Mouse (Mus musculus) heart, adult 10 weeks (tissue): Measurements from ENCODE around the gene Nxf3. TPM values are rescaled to one million over a fixed set of nuclear protein-coding genes. Genes with fewer than 3 reads are reported as not detected.

ENCODE experiments used
- polyA plus RNA-seq: library from polyadenylated mRNA; stranded (reverse); fragments of 350-450 nt; fragmentation: Illumina TruSeq; extraction: RNeasy Lipid Tissue Mini Kit (QIAGEN cat#74804); gene quantifications from one replicate; pipeline ENCODE4 v1.2.3, GENCODE M21; 2014; ENCODE audit warnings: low read depth, low replicate concordance

Nxf3 gene
- polyA plus RNA-seq: 0.13 TPM

DNA sequence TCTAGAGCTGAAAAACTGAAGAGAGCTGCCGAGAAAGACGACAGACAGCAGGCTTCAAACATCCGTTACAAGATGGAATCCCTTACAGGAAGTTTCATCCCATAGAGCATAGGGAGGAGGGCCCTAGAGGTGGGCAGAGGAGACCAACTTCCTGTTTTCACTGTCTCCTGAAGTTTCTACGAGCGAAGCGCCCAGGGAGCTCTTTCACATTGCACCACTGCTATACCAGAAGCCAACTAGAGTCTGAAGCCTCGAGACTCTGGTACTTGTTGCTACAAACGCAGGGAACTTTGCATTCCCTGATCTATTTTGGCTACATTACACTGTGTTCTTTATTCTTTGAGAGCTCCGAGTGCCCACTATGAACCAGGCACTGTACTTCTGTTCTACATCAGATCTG lies at the start of gene Nxf3:
Gene Nxf3, minus strand, starts transcription at position 101 of the 400 bp plus-strand sequence.

DNA sequence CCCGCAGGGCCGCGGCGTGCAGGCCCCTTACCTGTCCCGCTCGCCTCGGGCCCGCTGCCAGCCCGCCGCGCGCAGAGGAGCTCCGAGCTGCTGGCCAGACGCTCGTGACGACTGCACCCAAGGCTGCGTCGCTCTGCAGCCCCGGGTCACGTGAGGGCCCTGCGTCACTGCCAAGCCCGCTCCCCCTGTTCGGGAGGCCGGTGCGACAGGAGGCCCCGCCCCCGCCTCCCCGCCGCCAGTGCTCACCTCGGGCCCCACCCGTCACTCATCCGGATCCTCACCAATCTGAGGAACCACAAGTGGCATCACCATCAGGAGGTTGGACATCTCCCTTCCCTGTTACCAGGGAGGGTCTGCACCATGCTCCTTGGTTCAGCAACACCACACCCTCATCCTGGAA lies 17.0 kb downstream of the Nxf3 start, which contains the start of gene Bex2:
Gene Bex2, minus strand, starts transcription at position 217 of the 400 bp plus-strand sequence.

DNA sequence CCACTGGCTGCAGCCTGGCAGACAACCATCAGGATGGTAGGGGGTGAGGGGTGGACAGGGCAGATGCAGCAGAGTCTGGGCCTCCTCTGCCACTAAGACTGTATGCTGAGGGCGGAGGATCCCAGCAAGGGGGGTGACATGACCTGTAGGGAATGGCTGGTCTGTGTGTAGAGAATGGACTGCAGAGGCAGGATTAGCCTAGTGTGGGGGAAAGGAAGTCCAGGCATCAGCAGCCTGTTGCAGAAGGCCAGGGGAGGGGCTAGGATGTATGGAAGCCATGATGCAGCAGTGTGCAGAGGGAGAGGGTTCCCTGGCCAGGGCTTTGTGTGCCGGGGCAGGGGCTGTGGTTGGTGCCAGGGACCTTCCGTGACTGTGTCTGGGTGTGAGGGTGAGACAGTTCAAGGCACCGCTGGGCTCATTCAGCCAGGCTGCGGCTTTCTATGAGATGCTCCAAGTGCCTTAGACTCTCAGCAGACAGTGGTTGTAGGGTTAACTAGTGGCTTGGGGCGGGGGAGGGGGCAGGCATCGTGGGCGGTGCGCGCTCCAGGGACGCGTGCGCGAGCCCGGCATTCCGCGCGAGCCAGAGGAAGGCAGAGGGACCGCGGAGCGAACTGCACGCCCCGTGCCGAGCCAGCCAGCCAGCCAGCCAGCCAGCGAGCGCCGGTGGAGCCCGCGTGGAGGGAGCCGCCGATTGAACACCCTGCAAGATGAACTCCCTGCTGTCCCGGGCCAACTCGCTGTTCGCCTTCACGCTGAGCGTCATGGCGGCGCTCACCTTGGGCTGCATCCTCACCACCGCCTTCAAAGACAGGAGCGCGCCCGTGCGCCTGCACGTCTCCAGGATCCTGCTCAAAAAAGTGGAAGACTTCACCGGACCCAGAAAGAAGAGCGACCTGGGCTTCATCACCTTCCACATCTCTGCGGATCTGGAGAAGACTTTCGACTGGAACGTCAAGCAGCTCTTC lies 52.0 kb downstream of the Nxf3 start, which contains the start of gene Arxes1:
Gene Arxes1, plus strand, starts transcription at position 569 of the 965 bp plus-strand sequence.

Other genes starting within 250 kb of the Nxf3 start
- gene Gprasp2, start 246.2 kb downstream of the Nxf3 start, polyA plus RNA-seq: 5.2 TPM
- 2.3 TPM for gene Arxes2, start 91.4 kb downstream of the Nxf3 start, polyA plus RNA-seq
- gene Arxes1, start 51.9 kb downstream of the Nxf3 start, polyA plus RNA-seq: 0.37 TPM
- gene Bex2, start 17.0 kb downstream of the Nxf3 start, polyA plus RNA-seq: 0.94 TPM
- gene Bex4, start 53.7 kb upstream of the Nxf3 start, polyA plus RNA-seq: 1.9 TPM
- 39.2 TPM for gene Tceal8, start 87.1 kb upstream of the Nxf3 start, polyA plus RNA-seq
- 3.0 TPM for gene Tceal5, start 118.6 kb upstream of the Nxf3 start, polyA plus RNA-seq
- 0.84 TPM for gene Tceal7, start 129.5 kb upstream of the Nxf3 start, polyA plus RNA-seq
- 5.1 TPM for gene Bex1, start 130.3 kb upstream of the Nxf3 start, polyA plus RNA-seq
- gene Tceal9, start 159.8 kb upstream of the Nxf3 start, polyA plus RNA-seq: 41.3 TPM
- 15.8 TPM for gene Bex3, start 185.0 kb upstream of the Nxf3 start, polyA plus RNA-seq